Mouse (Mus musculus): ENCODE results near the gene Lonrf2. TPM values are rescaled to one million over a fixed set of nuclear protein-coding genes. Genes with fewer than 3 reads are reported as not detected.
A peak's percentile ranks its signal among the peaks of the same experiment; 100 is the strongest.

The Lonrf2 gene
- polyA plus RNA-seq, 1 experiment = not detected

- Histone ChIP-seq H3K36me3 (replicated peaks; ENCODE audit: low read length) (no peaks in the 10 kb centered on the region), H3K9me3 (peaks cover 3% of the 10 kb centered on the region), H3K4me1 (no peaks in the 10 kb centered on the region), H3K4me3 (replicated peaks) (no peak overlapping the region), H3K27me3 (replicated peaks) (peaks cover 13% of the 10 kb centered on the region)
- TF ChIP-seq GATA1 (IDR thresholded peaks at IDR 0.05; ENCODE audit: borderline replicate concordance, low read length) (no peak), FLI1 (IDR thresholded peaks at IDR 0.05; ENCODE audit: low read length) (no peak)
These were observed 29.4 kb downstream of the Lonrf2 start for GRCm38 (mm10) chr1:38807121-38807520.

- H3K36me3 ChIP-seq (replicated peaks; ENCODE audit: low read length) = no peaks in the 10 kb centered on the region
- TF ChIP-seq GATA1 (IDR thresholded peaks at IDR 0.05; ENCODE audit: borderline replicate concordance, low read length) (no peak), FLI1 (IDR thresholded peaks at IDR 0.05; ENCODE audit: low read length) (no peak)
- H3K4me3 ChIP-seq (replicated peaks) = no peak overlapping the region
- no peaks in the 10 kb centered on the region for H3K9me3 ChIP-seq
- no peaks in the 10 kb centered on the region for H3K4me1 ChIP-seq
- H3K27me3 ChIP-seq (replicated peaks) = peaks cover 27% of the 10 kb centered on the region
These were observed 36.1 kb downstream of the Lonrf2 start for GRCm38 (mm10) chr1:38800402-38800801.

- Histone ChIP-seq H3K36me3 (replicated peaks; ENCODE audit: low read length) (no peaks in the 10 kb centered on the region), H3K4me1 (no peaks in the 10 kb centered on the region), H3K9me3 (no peaks in the 10 kb centered on the region), H3K27me3 (replicated peaks) (peaks cover 27% of the 10 kb centered on the region), H3K4me3 (replicated peaks) (no peak overlapping the region)
- no peak for TF ChIP-seq GATA1 (IDR thresholded peaks at IDR 0.05; ENCODE audit: borderline replicate concordance, low read length)
- no peak for TF ChIP-seq FLI1 (IDR thresholded peaks at IDR 0.05; ENCODE audit: low read length)
These were observed 37.2 kb downstream of the Lonrf2 start for GRCm38 (mm10) chr1:38799304-38799703.

GRCm38 (mm10) chr1:38796936-38797335, 39.6 kb downstream of the Lonrf2 start:
- Histone ChIP-seq H3K27me3 (replicated peaks) (peaks cover 27% of the 10 kb centered on the region), H3K4me3 (replicated peaks) (no peak overlapping the region), H3K9me3 (no peaks in the 10 kb centered on the region), H3K4me1 (peaks cover 2% of the 10 kb centered on the region), H3K36me3 (replicated peaks; ENCODE audit: low read length) (no peaks in the 10 kb centered on the region)
- no peak for TF ChIP-seq GATA1 (IDR thresholded peaks at IDR 0.05; ENCODE audit: borderline replicate concordance, low read length)
- no peak for TF ChIP-seq FLI1 (IDR thresholded peaks at IDR 0.05; ENCODE audit: low read length)

- TF ChIP-seq GATA1 (IDR thresholded peaks at IDR 0.05; ENCODE audit: borderline replicate concordance, low read length) = no peak
- TF ChIP-seq FLI1 (IDR thresholded peaks at IDR 0.05; ENCODE audit: low read length) = no peak
- peaks cover 21% of the 10 kb centered on the region for H3K27me3 ChIP-seq (replicated peaks)
- H3K36me3 ChIP-seq (replicated peaks; ENCODE audit: low read length) = no peaks in the 10 kb centered on the region
- no peak overlapping the region for H3K4me3 ChIP-seq (replicated peaks)
- peaks cover 17% of the 10 kb centered on the region for H3K4me1 ChIP-seq
- no peaks in the 10 kb centered on the region for H3K9me3 ChIP-seq
These were observed 41.0 kb downstream of the Lonrf2 start for GRCm38 (mm10) chr1:38795496-38795895.

GRCm38 (mm10) chr1:38791016-38791810, 45.3 kb downstream of the Lonrf2 start:
- Histone ChIP-seq H3K4me1 (peaks cover 33% of the 10 kb centered on the region), H3K4me3 (replicated peaks) (no peak overlapping the region), H3K27me3 (replicated peaks) (peaks cover 27% of the 10 kb centered on the region), H3K9me3 (no peaks in the 10 kb centered on the region), H3K36me3 (replicated peaks; ENCODE audit: low read length) (no peaks in the 10 kb centered on the region)
- no peak for TF ChIP-seq GATA1 (IDR thresholded peaks at IDR 0.05; ENCODE audit: borderline replicate concordance, low read length)
- TF ChIP-seq FLI1 (IDR thresholded peaks at IDR 0.05; ENCODE audit: low read length) = no peak

- TF ChIP-seq FLI1 (IDR thresholded peaks at IDR 0.05; ENCODE audit: low read length) = no peak
- no peak for TF ChIP-seq GATA1 (IDR thresholded peaks at IDR 0.05; ENCODE audit: borderline replicate concordance, low read length)
- no peaks in the 10 kb centered on the region for H3K9me3 ChIP-seq
- peaks cover 32% of the 10 kb centered on the region for H3K27me3 ChIP-seq (replicated peaks)
- peaks cover 33% of the 10 kb centered on the region for H3K4me1 ChIP-seq
- H3K4me3 ChIP-seq (replicated peaks) = peak overlapping the region; percentile 15
- H3K36me3 ChIP-seq (replicated peaks; ENCODE audit: low read length) = no peaks in the 10 kb centered on the region
These were observed 46.4 kb downstream of the Lonrf2 start for GRCm38 (mm10) chr1:38789988-38790602.

GRCm38 (mm10) chr1:38788904-38789303, 47.6 kb downstream of the Lonrf2 start:
- Histone ChIP-seq H3K36me3 (replicated peaks; ENCODE audit: low read length) (no peaks in the 10 kb centered on the region), H3K9me3 (no peaks in the 10 kb centered on the region), H3K4me1 (peaks cover 33% of the 10 kb centered on the region), H3K4me3 (replicated peaks) (no peak overlapping the region), H3K27me3 (replicated peaks) (peaks cover 36% of the 10 kb centered on the region)
- TF ChIP-seq GATA1 (IDR thresholded peaks at IDR 0.05; ENCODE audit: borderline replicate concordance, low read length) = no peak
- TF ChIP-seq FLI1 (IDR thresholded peaks at IDR 0.05; ENCODE audit: low read length) = no peak

GRCm38 (mm10) chr1:38787443-38787842, 49.1 kb downstream of the Lonrf2 start:
- no peak overlapping the region for H3K4me3 ChIP-seq (replicated peaks)
- peaks cover 38% of the 10 kb centered on the region for H3K27me3 ChIP-seq (replicated peaks)
- no peaks in the 10 kb centered on the region for H3K36me3 ChIP-seq (replicated peaks; ENCODE audit: low read length)
- peaks cover 38% of the 10 kb centered on the region for H3K4me1 ChIP-seq
- TF ChIP-seq GATA1 (IDR thresholded peaks at IDR 0.05; ENCODE audit: borderline replicate concordance, low read length) (no peak), FLI1 (IDR thresholded peaks at IDR 0.05; ENCODE audit: low read length) (no peak)
- no peaks in the 10 kb centered on the region for H3K9me3 ChIP-seq

- Histone ChIP-seq H3K27me3 (replicated peaks) (peaks cover 44% of the 10 kb centered on the region), H3K36me3 (replicated peaks; ENCODE audit: low read length) (no peaks in the 10 kb centered on the region), H3K9me3 (no peaks in the 10 kb centered on the region), H3K4me1 (peaks cover 29% of the 10 kb centered on the region), H3K4me3 (replicated peaks) (no peak overlapping the region)
- TF ChIP-seq GATA1 (IDR thresholded peaks at IDR 0.05; ENCODE audit: borderline replicate concordance, low read length) (no peak), FLI1 (IDR thresholded peaks at IDR 0.05; ENCODE audit: low read length) (no peak)
These were observed 50.2 kb downstream of the Lonrf2 start for GRCm38 (mm10) chr1:38786358-38786757.
